Mouse (Mus musculus) mesoderm, embryonic 11.5 days (tissue): ENCODE measurements around the gene Ttc9.

Experiments
- DNase-seq: peaks from one replicate; pipeline ENCODE4 v3.0.0-alpha.2; 2012; ENCODE audit warnings: low read depth, low spot score

The Ttc9 gene

GRCm38 (mm10) chr12:81630915-81631660, at the start of gene Ttc9:
TSS of gene Ttc9 (plus strand) at chr12:81631249.
- peak; percentile 66 for DNase-seq

DNA sequence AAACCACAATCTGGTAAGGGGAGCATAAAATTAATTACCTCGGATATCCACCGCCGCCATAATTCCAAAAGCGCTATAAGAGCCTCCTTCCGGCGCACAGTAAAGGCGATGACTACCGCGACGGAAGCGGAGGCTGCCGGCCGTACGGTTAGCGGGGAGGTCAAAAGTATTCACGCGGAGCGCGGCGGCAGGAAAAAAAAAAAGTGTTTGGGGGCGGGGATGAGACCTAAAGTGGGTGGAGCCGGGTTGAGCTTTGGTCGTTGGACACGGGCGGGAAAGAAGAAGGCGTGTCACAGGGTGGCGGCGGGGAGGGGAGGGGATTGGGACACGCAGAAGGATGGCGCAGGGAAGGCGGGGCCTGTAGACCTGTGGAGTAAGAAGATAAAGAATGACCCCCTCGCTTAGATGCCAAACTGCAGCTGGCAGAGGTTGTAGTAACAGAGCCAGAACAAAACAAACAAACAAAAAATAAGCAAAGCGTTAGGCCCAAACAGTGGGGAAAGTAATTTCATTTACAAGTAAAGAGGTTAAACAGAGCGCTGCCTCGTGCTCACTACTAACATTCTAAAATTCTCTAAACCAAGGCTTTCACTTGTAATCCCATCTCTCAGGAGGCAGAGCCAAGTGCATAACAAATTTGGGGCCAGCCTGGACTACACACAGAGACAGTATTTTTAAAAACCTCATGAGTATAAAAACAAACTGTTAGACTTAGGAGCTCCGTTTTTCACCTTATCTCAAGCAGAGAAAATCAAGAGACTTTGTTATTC, 36.0 kb upstream of the Ttc9 start, which contains the start of gene Med6:
TSS of gene Med6 (minus strand) at position 107 of the 770 bp plus-strand sequence.
- peak; percentile 98 for DNase-seq

GRCm38 (mm10) chr12:81596547-81597262, 34.3 kb upstream of the Ttc9 start:
- DNase-seq: no peak

GRCm38 (mm10) chr12:81604995-81605784, 25.9 kb upstream of the Ttc9 start:
- peak; percentile 4 for DNase-seq

DNA sequence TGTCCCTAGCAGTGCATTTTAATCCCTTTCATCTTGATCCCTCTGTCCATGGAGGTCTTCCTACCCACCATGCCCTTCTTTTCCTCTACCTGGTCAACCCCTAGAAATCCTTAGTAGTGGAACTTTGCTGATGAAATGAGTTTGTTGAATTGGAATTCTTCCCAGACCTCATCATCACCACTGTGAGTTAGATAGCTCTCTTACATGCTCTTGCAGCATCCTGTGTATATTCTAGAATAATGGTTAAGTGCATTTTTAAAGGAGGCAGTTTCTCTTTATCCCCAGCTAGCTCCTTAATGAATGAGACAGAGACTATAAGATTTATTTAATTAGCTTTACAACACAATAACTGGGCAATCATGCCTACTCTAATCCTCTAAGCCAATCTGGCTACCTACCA, 21.6 kb upstream of the Ttc9 start:
- DNase-seq: no peak

DNA sequence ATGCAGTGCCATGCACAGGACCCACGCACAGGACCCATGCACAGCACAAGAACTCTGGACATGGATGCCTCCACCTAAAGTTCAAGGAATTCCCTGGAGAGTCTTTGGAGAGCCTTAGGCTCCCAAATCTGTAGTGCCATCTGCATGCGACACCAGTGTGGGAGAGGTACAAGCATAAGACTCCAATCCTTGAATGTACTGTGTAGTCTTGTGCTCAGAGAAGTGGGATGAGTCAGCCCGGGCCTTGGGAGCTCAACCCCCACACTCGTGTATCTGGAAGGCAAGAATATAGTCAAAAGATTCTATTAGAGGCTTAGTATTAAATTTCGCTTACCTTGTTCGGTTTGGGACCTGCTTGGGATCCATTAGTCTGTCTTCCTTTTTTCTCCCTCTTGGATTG, 15.2 kb upstream of the Ttc9 start:
- no peak for DNase-seq

- no peak for DNase-seq
Measured at GRCm38 (mm10) chr12:81616980-81617379, 14.1 kb upstream of the Ttc9 start.

- DNase-seq: peak; percentile 77
Measured at GRCm38 (mm10) chr12:81619302-81619701, 11.7 kb upstream of the Ttc9 start.

GRCm38 (mm10) chr12:81623377-81623776, 7.7 kb upstream of the Ttc9 start:
- no peak for DNase-seq

- no peak for DNase-seq
Measured at GRCm38 (mm10) chr12:81626226-81626861, 4.7 kb upstream of the Ttc9 start.

DNA sequence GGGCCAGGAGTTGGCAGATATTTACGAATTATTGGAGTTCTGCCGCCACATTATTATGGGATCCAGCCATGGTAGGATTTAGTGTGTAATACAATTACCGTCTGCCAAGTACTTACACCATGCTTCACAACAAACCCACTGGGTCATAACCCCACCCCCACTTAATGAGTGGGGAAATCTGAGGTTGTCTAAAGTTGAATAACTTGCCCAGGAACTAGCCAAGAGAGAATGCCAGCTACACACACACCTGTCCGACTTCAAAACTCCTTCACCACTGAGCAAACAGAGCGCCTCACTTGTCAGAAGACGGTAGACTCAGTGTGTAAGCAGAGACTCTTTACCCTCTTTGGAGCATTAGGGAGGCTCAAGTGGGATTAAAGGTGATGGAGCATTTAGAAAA, 3.6 kb upstream of the Ttc9 start:
- no peak for DNase-seq

DNA sequence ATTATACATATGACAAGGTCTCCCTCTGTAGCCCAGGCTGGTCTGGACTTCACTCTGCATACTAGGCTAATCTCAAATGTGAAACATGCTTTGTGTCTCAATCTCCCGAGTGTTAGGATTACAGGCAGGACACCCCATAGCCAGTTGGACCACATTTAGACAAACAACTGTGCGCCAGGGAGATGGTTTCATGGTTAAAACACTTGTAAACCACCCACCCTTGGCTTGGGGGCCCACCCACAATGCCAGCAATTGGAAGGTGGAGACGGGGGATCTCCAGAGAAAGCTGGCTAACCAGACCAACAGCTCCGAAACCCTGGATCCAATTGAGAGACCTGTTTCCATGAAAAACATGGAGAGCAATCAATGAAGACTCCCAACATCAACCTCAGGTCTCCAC, 3.0 kb upstream of the Ttc9 start:
- DNase-seq: no peak

DNA sequence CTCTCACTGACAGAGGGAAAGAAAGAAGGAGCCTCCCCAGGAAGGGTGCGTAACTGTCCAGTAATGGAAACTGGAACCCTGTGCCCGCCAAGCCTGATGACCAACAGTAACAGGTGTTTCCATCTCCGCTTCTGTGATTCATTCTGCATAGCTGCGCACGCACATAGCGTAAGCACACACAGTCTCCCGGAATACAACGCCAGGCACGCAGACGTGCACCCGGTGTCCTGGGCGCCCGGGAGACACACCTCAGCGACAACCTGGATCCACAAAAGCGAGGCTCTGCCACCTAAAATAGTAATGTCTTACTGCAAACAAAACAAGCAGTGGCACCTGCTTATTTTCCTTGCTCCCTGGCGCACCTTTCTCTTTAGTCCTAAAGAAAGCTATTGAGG, 532 bp upstream of the Ttc9 start:
- peak; percentile 63 for DNase-seq

- peak; percentile 16 for DNase-seq
Measured at GRCm38 (mm10) chr12:81631661-81632401, 782 bp downstream of the Ttc9 start.

GRCm38 (mm10) chr12:81633246-81633645, 2.2 kb downstream of the Ttc9 start:
- no peak for DNase-seq

- DNase-seq: no peak
Measured at GRCm38 (mm10) chr12:81640656-81641055, 9.6 kb downstream of the Ttc9 start.

- no peak for DNase-seq
Measured at GRCm38 (mm10) chr12:81642361-81643082, 11.5 kb downstream of the Ttc9 start.

DNA sequence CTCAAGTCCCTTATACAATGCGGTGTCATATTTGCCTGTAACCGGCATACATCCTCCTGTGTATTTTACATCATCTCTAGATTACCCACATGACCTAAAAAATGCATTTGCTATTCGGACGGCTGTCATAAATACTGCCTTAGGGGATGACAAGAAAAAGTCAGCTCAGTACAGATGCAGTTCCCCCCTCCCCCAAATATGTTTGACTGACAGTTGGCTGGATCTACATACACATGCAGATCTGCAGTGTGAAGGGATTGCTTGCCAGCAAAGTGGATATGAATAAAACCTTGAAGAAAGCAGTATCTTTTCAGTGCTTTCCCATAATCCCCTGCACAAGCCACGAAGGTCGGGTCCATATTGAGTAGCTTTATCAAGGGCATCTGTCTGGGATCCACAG, 15.8 kb downstream of the Ttc9 start:
- no peak for DNase-seq

GRCm38 (mm10) chr12:81653344-81653743, 22.3 kb downstream of the Ttc9 start:
- DNase-seq: no peak

- no peak for DNase-seq
Measured at GRCm38 (mm10) chr12:81657321-81657720, 26.3 kb downstream of the Ttc9 start.
